Mouse (Mus musculus): ENCODE measurements around the gene Gli2. TPM values are rescaled to one million over a fixed set of nuclear protein-coding genes. Genes with fewer than 3 reads are reported as not detected.

The Gli2 gene
- 1 to 10 TPM; 5.6 to 6.8 TPM for total RNA-seq (2021)
- long read RNA-seq, partial matches to known transcripts, result 1 of 3 reads
- long read RNA-seq, other reads (novel, unspliced or antisense), result 2 of 3 reads

DNA sequence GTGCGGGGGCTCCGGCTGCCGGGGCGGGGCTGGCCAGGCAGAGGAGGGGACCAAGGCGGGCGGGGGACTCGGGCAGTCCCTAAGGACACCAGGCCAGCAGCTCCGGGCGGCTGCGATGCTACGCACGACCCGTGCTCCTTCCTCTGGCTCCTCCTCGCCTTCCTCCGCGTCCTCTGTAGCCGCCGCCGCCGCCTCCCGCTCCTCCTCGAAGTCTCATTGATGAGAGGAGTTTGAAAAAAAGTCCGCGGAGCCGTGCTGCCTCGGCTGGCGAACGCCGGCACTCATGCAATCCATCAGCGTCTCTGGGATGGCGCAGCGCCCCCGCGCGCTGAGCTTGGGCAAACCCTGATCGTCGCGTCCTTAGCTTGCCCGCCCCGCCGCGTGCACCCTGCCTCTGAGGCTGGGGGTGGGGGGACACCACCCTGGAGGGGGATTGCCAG is at the start of gene Gli2:
Gene Gli2, minus strand, starts transcription at position 218 of the 440 bp plus-strand sequence.
- peak; percentile 85 to 89 for DNase-seq (ENCODE audit: low spot score in 2 of 2)

- DNase-seq (ENCODE audit: low spot score in 2 of 2), result no peak
Measured at GRCm38 (mm10) chr1:119097921-119098521, 44.6 kb upstream of the Gli2 start.

GRCm38 (mm10) chr1:119093739-119094138 is 40.3 kb upstream of the Gli2 start:
- peak; percentile 84 to 85 for DNase-seq (ENCODE audit: low spot score in 2 of 2)

DNA sequence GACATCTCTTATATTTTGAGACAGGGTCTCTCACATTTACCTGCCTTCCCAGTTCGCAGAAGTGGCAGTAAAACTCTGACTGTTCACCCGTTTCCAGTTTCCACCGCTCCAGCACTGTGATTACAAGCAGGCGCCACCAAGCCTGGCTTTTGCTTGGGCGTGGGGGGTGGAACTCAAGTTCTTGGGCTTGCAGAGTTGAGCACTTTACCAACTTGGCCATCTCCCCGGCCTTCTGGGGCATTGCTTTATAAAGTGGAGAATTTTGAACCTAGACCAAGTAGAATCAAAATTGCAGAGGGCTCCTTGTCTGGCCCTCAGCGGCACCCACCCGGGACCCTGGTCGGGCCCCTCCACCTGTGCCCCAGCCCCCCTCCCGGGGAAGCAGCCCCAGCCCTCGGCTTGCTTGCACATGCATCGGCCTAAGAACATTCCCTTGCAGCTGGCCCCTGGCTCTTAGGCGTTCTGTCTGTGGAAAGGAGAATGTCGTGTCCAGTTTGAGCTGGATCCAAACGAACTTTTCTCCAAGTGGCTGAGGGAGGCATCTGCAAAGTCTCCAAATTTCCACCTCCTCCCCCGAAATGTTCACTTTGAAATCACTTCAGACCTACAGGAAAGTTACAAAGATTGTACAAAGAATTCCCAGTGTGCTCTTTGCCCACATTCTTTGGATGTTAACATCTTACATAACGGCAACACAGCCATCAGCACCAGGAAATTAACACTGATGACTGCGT is 36.6 kb upstream of the Gli2 start:
- DNase-seq (ENCODE audit: low spot score in 2 of 2), result no peak

DNA sequence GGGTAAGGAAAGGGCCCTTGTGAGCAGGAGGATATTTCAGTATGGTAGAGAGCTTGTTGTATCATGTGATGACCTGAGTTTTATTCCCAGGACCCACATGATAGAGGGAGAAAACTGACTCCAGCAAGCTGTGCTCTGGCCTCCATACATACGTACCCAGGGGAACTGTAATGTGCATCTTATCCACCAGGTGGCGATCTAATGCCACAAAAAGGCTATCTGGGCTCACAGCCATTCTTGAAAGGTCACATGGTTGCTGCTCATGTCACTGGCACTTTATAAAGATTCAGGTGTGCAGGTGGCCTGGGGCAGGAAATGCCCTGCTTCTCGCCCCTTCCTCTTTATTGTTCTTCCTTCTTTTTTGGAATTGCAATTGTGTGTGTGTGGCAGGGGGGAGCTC is 34.1 kb upstream of the Gli2 start:
- peak; percentile 87 to 88 for DNase-seq (ENCODE audit: low spot score in 2 of 2)

DNA sequence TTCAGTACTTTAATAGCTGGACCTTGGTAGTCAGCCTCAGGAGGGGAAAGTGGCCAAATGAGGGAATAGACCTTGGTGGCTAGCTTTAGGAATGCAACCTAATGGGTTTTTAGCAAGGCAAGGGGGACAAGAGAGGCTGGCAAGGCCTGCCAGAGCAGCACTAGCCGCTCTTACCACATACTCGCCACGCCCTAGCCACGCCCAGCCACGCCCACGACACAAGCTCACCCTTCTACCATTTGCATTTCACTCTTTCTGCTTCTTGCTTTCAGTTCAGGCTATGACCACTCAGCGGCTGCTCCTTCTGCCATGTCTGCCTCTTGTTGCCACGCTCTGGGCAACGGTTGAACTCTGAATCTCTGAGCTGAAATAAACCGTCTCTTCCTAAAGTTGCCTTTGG is 32.4 kb upstream of the Gli2 start:
- DNase-seq (ENCODE audit: low spot score in 2 of 2), result no peak

DNA sequence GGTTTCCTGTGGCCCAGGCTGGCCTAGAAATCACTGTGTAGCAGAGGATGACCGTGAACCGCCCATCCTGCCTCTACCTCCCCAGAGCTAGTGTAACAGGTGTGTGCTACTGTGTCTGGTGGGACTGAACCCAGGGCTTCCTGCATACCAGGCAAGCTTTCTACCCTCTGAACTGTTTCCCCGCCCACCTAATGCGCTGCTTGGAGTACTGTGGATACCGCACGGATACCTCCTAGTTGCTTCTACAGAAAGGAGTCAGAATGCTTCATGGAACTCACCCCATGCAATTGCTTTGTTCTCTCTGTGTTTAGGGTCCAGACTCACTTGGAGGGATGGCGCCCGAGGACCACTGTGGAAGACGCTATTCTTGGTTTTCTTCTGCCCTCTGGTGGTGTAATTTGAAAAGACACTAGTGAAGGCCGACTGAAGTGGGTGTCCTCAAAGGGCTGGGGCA is 30.1 kb upstream of the Gli2 start:
- peak; percentile 62 to 78 for DNase-seq (ENCODE audit: low spot score in 2 of 2)

- peak; percentile 53 to 72 for DNase-seq (ENCODE audit: low spot score in 2 of 2)
Measured at GRCm38 (mm10) chr1:119082231-119082991, 29.0 kb upstream of the Gli2 start.

- no peak for DNase-seq (ENCODE audit: low spot score in 2 of 2)
Measured at GRCm38 (mm10) chr1:119077933-119078332, 24.5 kb upstream of the Gli2 start.

GRCm38 (mm10) chr1:119076333-119076732 is 22.9 kb upstream of the Gli2 start:
- DNase-seq (ENCODE audit: low spot score in 2 of 2), result no peak

DNA sequence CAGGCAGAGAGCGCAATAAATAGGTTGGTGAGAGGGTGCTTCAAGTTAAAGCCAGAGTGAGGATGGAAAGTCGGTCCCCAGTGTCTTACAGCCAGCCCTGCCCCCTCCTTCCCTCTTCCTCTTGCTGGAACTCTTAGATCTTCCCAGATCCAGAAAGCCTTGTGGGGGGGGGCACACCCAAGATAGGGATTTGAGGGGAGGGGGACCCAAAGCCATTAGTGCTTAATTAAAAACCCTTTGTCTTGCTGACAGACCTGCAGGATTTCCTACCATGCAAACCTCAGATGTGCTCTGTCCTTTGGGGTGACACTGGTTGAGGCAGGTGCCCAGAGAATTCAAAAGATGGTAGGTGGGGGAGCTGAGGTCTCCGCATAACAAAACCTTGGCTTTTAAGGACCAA is 22.5 kb upstream of the Gli2 start:
- no peak for DNase-seq (ENCODE audit: low spot score in 2 of 2)

- no peak for DNase-seq (ENCODE audit: low spot score in 2 of 2)
Measured at GRCm38 (mm10) chr1:119075500-119075899, 22.1 kb upstream of the Gli2 start.

GRCm38 (mm10) chr1:119074910-119075309 is 21.5 kb upstream of the Gli2 start:
- no peak for DNase-seq (ENCODE audit: low spot score in 2 of 2)

GRCm38 (mm10) chr1:119073876-119074275 is 20.5 kb upstream of the Gli2 start:
- DNase-seq (ENCODE audit: low spot score in 2 of 2), result no peak

DNA sequence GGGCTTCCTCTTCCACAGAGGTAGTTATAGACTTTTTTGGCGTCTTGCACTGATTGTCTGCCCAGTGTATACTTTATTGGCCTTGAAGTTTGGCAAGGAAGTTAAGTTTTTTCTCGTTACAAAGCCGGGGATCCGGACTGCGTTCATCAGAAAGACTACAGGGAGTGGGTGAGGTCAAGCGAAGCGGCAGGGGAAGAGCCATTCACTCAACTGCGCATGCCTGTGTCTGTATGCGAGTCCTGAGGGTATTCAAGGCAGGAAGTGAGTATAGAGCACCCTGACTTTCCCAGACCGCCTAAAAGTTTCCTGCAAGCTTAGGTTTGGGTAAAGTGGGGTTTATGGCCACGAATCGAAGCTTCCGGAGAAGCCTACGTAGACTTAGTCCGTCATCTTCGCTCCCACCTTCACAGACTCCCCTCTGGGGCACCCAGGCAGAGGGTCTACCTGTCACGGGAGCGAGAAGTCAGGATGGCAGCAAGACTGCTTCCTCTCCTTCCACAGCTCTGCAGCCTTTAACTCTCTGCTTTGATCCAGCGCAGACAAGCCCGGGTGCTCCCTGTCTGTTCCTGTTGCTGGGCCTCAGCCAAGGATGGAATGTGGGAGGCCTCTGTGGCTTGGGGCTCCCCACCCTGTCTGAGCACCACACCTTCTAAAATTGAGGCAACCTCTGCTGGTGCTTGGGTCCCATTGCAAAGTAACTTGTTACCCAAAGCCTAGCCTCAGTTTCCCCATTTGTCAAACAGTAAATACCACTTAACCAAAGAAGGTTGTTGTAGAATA is 11.7 kb upstream of the Gli2 start:
- no peak for DNase-seq (ENCODE audit: low spot score in 2 of 2)

DNA sequence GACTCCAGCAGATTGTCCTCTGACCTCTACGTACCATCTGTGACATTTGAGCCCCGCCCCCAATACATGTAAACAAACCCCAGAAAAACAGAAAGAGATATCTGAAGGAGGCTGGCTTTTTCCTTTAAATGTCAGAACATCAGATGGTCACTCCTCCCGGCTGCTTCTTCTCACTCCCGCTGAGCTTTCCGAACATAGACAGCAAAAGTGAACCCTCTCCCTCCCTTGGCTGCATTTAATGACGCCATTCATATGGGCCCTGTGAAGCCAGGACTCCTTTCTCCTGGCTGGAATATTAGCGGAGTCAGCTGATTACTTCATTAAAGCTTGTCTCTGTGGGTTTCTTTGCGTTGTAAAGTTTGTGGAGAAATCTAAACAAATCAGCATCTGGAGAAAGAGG is 3.1 kb upstream of the Gli2 start:
- no peak for DNase-seq (ENCODE audit: low spot score in 2 of 2)

DNA sequence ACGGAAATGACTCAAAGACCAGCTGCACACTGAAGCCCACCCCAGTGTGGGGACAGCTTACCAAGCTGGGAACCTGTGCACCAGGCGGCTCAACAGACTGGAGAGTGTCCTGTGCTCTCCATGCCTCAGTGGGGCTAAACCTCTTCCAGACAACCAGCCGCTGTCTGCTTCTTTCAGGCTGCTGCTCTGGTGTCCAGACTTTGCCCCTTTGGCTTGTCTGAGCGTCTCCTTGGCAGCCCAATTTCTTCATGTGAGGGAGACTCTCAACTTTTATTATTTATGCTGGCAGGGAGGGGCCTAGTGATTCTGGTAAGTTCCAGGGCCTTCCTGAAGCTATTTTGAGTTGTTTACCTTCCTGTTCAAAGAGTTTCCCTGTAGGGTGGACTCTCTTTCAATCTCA is 2.4 kb upstream of the Gli2 start:
- no peak for DNase-seq (ENCODE audit: low spot score in 2 of 2)

GRCm38 (mm10) chr1:119054468-119054867 is 1.0 kb upstream of the Gli2 start:
- DNase-seq (ENCODE audit: low spot score in 2 of 2), result no peak

DNA sequence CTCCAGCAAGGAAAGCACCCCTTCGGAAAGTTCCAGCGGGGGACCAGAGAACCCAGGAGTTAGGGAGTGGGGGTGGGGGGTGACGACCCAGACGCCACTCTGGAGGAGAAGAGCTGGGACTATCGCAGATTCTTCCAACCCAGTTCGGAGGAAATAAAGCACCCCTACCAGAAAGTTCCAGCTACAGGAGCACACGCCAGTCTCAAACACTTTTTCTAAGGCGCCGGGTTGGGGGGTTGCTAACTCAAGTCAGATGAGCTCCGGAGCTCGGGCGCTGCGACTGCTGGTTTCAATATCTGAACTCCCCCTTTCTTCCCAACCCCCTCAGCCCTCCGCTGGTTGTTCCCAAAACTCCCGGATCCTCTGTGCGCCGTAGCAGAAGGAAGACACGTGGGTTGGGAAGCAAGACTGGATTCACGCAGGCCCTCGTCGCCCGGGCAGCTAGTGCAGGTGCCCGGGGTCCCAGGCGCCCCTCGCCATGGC is 494 bp upstream of the Gli2 start:
- peak; percentile 45 to 54 for DNase-seq (ENCODE audit: low spot score in 2 of 2)

DNA sequence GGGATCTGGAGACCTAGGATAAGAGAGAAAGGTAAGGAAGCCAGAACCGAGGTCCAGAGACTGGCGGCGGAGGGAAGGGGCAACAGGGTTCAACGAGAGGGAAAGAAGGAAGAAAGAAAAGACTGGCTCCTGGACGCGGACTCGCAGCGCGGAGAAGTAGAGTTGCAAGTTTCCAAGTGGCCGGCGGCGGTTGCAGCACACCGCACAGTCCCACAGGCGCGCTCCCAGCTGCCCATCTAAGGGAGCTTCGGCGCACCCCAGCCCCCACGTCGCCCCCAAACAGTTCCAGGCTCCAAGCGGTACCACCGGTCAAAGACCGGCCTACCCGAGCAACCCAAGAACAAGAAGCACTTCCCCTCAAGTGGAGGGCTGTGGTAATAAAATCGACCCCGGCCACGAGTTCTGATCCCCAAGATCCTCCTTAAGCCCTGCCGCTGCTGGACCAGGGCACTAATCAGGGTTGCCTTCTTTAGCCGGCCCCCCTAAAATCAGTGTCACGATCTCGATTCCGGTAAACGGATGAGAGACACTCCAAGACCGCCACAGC is 715 bp downstream of the Gli2 start:
- DNase-seq (ENCODE audit: low spot score in 2 of 2), result no peak

Data from layer of hippocampus, postnatal 10 days (tissue).